Mouse (Mus musculus): Measurements from ENCODE around the gene Mapk12. TPM values are rescaled to one million over a fixed set of nuclear protein-coding genes. Genes with fewer than 3 reads are reported as not detected.

Mapk12 gene
- polyA plus RNA-seq, 1 experiment, result 30.5 TPM

- Histone ChIP-seq H3K79me3 (ENCODE audit: low read depth) (peaks cover 30% of the 10 kb centered on the region), H3K36me3 (ENCODE audit: control insufficient read depth, insufficient read depth) (peaks cover 8% of the 10 kb centered on the region), H3ac (ENCODE audit: control insufficient read depth, insufficient read length, low read depth) (no peak overlapping the region), H3K4me3 (ENCODE audit: insufficient read depth, poor library complexity, severe bottlenecking) (peak overlapping the region; percentile 95), H3K79me2 (ENCODE audit: control insufficient read depth, insufficient read depth) (peaks cover 39% of the 10 kb centered on the region), H3K27me3 (ENCODE audit: control insufficient read depth, insufficient read depth, insufficient read length) (no peaks in the 10 kb centered on the region)
- TF ChIP-seq USF1 (IDR thresholded peaks at IDR 0.05; ENCODE audit: low read depth), result no peak
- TF ChIP-seq FOSL1 (IDR thresholded peaks at IDR 0.05; ENCODE audit: insufficient read depth, low read length, poor library complexity, severe bottlenecking), result no peak
Observed at GRCm38 (mm10) chr15:89181561-89182270, 41.2 kb upstream of the Mapk12 start.

GRCm38 (mm10) chr15:89180571-89181229 is 40.2 kb upstream of the Mapk12 start, which contains the start of gene Plxnb2:
Gene Plxnb2 (minus strand): TSS chr15:89180788.
- Histone ChIP-seq H3ac (ENCODE audit: control insufficient read depth, insufficient read length, low read depth) (peak within 1 kb of the TSS; percentile 63), H3K27me3 (ENCODE audit: control insufficient read depth, insufficient read depth, insufficient read length) (no peaks in the 10 kb centered on the region), H3K79me3 (ENCODE audit: low read depth) (peaks cover 40% of the 10 kb centered on the region), H3K79me2 (ENCODE audit: control insufficient read depth, insufficient read depth) (peaks cover 49% of the 10 kb centered on the region), H3K4me3 (ENCODE audit: insufficient read depth, poor library complexity, severe bottlenecking) (peak within 1 kb of the TSS; percentile 95), H3K36me3 (ENCODE audit: control insufficient read depth, insufficient read depth) (peaks cover 15% of the 10 kb centered on the region)
- TF ChIP-seq MAX (IDR thresholded peaks at IDR 0.05), result peak; percentile 95
- TF ChIP-seq CEBPB (IDR thresholded peaks at IDR 0.05; ENCODE audit: low read depth), result no peak
- TF ChIP-seq MYOG (IDR thresholded peaks at IDR 0.05; ENCODE audit: control insufficient read depth, extremely low read depth, insufficient read length), result no peak

GRCm38 (mm10) chr15:89180081-89180541 is 39.6 kb upstream of the Mapk12 start:
- TF ChIP-seq MYOD1 (IDR thresholded peaks at IDR 0.05; ENCODE audit: control insufficient read depth, insufficient read length, low read depth), result no peak
- no peak for TF ChIP-seq MYOG (IDR thresholded peaks at IDR 0.05; ENCODE audit: control insufficient read depth, extremely low read depth, insufficient read length)
- no peak for TF ChIP-seq FOSL1 (IDR thresholded peaks at IDR 0.05; ENCODE audit: insufficient read depth, low read length, poor library complexity, severe bottlenecking)
- no peak for TF ChIP-seq MAX (IDR thresholded peaks at IDR 0.05)
- no peak for TF ChIP-seq CEBPB (IDR thresholded peaks at IDR 0.05; ENCODE audit: low read depth)
- TF ChIP-seq CTCF (IDR thresholded peaks at IDR 0.05; ENCODE audit: control insufficient read depth, insufficient read depth, insufficient read length), result no peak
- no peak for TF ChIP-seq USF1 (IDR thresholded peaks at IDR 0.05; ENCODE audit: low read depth)
- H3ac ChIP-seq (ENCODE audit: control insufficient read depth, insufficient read length, low read depth), result peak overlapping the region; percentile 63

GRCm38 (mm10) chr15:89179630-89179964 is 39.1 kb upstream of the Mapk12 start:
- peaks cover 60% of the 10 kb centered on the region for H3K79me2 ChIP-seq (ENCODE audit: control insufficient read depth, insufficient read depth)
- H3K79me3 ChIP-seq (ENCODE audit: low read depth), result peaks cover 51% of the 10 kb centered on the region
- H3K4me3 ChIP-seq (ENCODE audit: insufficient read depth, poor library complexity, severe bottlenecking), result peak overlapping the region; percentile 95
- no peaks in the 10 kb centered on the region for H3K27me3 ChIP-seq (ENCODE audit: control insufficient read depth, insufficient read depth, insufficient read length)
- H3K36me3 ChIP-seq (ENCODE audit: control insufficient read depth, insufficient read depth), result peaks cover 21% of the 10 kb centered on the region
- TF ChIP-seq USF1 (IDR thresholded peaks at IDR 0.05; ENCODE audit: low read depth), result no peak
- no peak for TF ChIP-seq MYOD1 (IDR thresholded peaks at IDR 0.05; ENCODE audit: control insufficient read depth, insufficient read length, low read depth)
- no peak for TF ChIP-seq CTCF (IDR thresholded peaks at IDR 0.05; ENCODE audit: control insufficient read depth, insufficient read depth, insufficient read length)
- TF ChIP-seq MAX (IDR thresholded peaks at IDR 0.05), result no peak
- TF ChIP-seq CEBPB (IDR thresholded peaks at IDR 0.05; ENCODE audit: low read depth), result no peak
- no peak for TF ChIP-seq MYOG (IDR thresholded peaks at IDR 0.05; ENCODE audit: control insufficient read depth, extremely low read depth, insufficient read length)
- TF ChIP-seq FOSL1 (IDR thresholded peaks at IDR 0.05; ENCODE audit: insufficient read depth, low read length, poor library complexity, severe bottlenecking), result no peak
- peak overlapping the region; percentile 63 for H3ac ChIP-seq (ENCODE audit: control insufficient read depth, insufficient read length, low read depth)

More at GRCm38 (mm10) chr15:89180081-89180541, 39.6 kb upstream of the Mapk12 start:
- H3K79me3 ChIP-seq (ENCODE audit: low read depth), result peaks cover 46% of the 10 kb centered on the region
- peak overlapping the region; percentile 95 for H3K4me3 ChIP-seq (ENCODE audit: insufficient read depth, poor library complexity, severe bottlenecking)
- H3K79me2 ChIP-seq (ENCODE audit: control insufficient read depth, insufficient read depth), result peaks cover 55% of the 10 kb centered on the region
- no peaks in the 10 kb centered on the region for H3K27me3 ChIP-seq (ENCODE audit: control insufficient read depth, insufficient read depth, insufficient read length)
- peaks cover 19% of the 10 kb centered on the region for H3K36me3 ChIP-seq (ENCODE audit: control insufficient read depth, insufficient read depth)

GRCm38 (mm10) chr15:89178954-89179629 is 38.6 kb upstream of the Mapk12 start:
- no peaks in the 10 kb centered on the region for H3K27me3 ChIP-seq (ENCODE audit: control insufficient read depth, insufficient read depth, insufficient read length)
- TF ChIP-seq MYOG (IDR thresholded peaks at IDR 0.05; ENCODE audit: control insufficient read depth, extremely low read depth, insufficient read length) (no peak), MAX (IDR thresholded peaks at IDR 0.05) (peak; percentile 59)
- peaks cover 26% of the 10 kb centered on the region for H3K36me3 ChIP-seq (ENCODE audit: control insufficient read depth, insufficient read depth)
- peaks cover 65% of the 10 kb centered on the region for H3K79me2 ChIP-seq (ENCODE audit: control insufficient read depth, insufficient read depth)
- peak overlapping the region; percentile 95 for H3K4me3 ChIP-seq (ENCODE audit: insufficient read depth, poor library complexity, severe bottlenecking)
- H3ac ChIP-seq (ENCODE audit: control insufficient read depth, insufficient read length, low read depth), result peak overlapping the region; percentile 63
- H3K79me3 ChIP-seq (ENCODE audit: low read depth), result peaks cover 56% of the 10 kb centered on the region
